Mouse (Mus musculus) bone marrow macrophage, adult 2 months (primary cell): Measurements from ENCODE around the gene Plagl1. TPM values are rescaled to one million over a fixed set of nuclear protein-coding genes. Genes with fewer than 3 reads are reported as not detected.
"Not testable (repeated sequence)": the region's sequence is repeated elsewhere in the genome, so short reads cannot be mapped to it uniquely, and the experiment has no call there.

ENCODE experiments used
- H3K27ac ChIP-seq: 2 replicates; pipeline ENCODE4 v1.5.1; 2012; ENCODE audit warnings: low read depth, low read length; ENCODE audit not compliant: insufficient read depth
- H3K4me1 ChIP-seq: 2 replicates; pipeline ENCODE4 v1.6.1; 2012; ENCODE audit warnings: low read length; ENCODE audit not compliant: control insufficient read depth, insufficient read depth
- H3K4me3 ChIP-seq: 2 replicates; pipeline ENCODE4 v1.5.1; 2012; ENCODE audit warnings: mild to moderate bottlenecking, low read length, moderate library complexity; ENCODE audit not compliant: insufficient read depth
- CTCF ChIP-seq: IDR thresholded peaks from 2 replicates; pipeline ENCODE4 v1.5.1; 2012; ENCODE audit warnings: low read depth, mild to moderate bottlenecking, low read length, moderate library complexity
- POLR2A ChIP-seq: IDR thresholded peaks from 2 replicates; pipeline ENCODE4 v1.6.1; 2012; ENCODE audit warnings: mild to moderate bottlenecking, low read depth, low read length, borderline replicate concordance
- polyA plus RNA-seq: library from polyadenylated mRNA; stranded (reverse); fragments of >200 nt; gene quantifications from 2 replicates; pipeline ENCODE4 v1.2.4, GENCODE M21; 2012; ENCODE audit not compliant: missing spikeins, insufficient read depth, insufficient read length

Gene Plagl1
- 0.20 TPM in 1 of 2 replicates, not detected in the other for polyA plus RNA-seq

DNA sequence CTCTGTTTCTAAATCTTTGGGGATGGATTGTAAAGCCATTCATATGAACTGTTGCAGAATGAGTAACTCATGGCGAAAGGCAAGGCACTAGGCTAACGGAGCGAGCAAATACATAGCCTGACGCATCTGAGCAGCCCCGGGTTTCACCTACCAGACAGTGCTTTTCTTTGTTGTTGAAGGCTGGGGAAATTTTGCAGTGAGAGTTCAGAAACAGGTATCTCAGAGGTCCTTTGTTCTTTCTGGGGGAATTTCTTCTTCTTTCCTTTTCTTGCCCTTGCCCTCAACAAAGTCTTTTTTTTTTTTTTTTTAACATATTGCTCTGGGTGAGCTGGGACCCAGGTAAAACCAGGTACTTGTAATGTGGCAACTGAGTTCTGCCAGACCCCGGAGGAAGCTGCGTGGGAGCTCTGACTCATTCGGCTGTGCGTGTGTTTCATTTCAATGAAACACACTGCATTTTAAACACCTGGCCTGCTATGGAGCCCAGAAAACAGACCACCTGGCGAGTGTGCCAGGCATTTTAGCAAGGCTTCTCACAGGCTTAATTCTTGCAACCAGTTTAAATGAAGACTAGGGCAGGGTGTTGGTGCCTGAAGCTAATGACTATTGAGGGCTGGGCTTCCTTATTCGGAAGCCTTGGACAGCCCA is at the start of gene Plagl1:
TSS of gene Plagl1 (plus strand) at position 484 of the 648 bp plus-strand sequence.
- H3K27ac ChIP-seq: no peak within 1 kb of the TSS
- peaks cover 10% of the 10 kb centered on the region for H3K4me1 ChIP-seq
- TF ChIP-seq POLR2A: no peak
- no peak for TF ChIP-seq CTCF
- no peak within 1 kb of the TSS for H3K4me3 ChIP-seq

DNA sequence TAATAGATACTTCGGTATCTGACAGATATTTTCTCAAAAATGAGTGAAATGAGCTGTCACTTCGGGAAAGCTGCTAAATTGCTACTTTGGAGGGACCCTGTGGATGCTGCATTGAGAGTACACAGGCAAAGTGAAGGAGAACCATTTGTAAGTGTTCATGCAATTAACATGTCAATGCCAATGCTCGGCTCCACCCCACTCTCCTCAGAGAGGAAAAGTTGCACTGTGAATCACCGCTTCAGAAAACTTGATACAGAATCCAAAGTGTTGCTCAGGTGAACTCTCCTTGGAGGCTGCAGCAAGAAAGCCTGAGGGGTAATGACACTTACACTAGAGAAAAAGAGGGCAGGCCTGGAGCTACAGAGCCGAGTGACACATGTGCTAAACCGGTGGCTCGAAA is 46.3 kb upstream of the Plagl1 start:
- no peak overlapping the region for H3K4me3 ChIP-seq
- H3K27ac ChIP-seq: no peak overlapping the region
- H3K4me1 ChIP-seq: peaks cover 12% of the 10 kb centered on the region
- no peak for TF ChIP-seq CTCF
- TF ChIP-seq POLR2A: no peak

GRCm38 (mm10) chr10:13016573-13016972 is 43.7 kb upstream of the Plagl1 start:
- no peaks in the 10 kb centered on the region for H3K4me1 ChIP-seq
- TF ChIP-seq POLR2A (no peak), CTCF (no peak)
- no peak overlapping the region for H3K27ac ChIP-seq
- H3K4me3 ChIP-seq: no peak overlapping the region

GRCm38 (mm10) chr10:13018510-13018909 is 41.8 kb upstream of the Plagl1 start:
- H3K27ac ChIP-seq: no peak overlapping the region
- peak; percentile 64 for TF ChIP-seq CTCF
- TF ChIP-seq POLR2A: no peak
- H3K4me1 ChIP-seq: no peaks in the 10 kb centered on the region
- no peak overlapping the region for H3K4me3 ChIP-seq

DNA sequence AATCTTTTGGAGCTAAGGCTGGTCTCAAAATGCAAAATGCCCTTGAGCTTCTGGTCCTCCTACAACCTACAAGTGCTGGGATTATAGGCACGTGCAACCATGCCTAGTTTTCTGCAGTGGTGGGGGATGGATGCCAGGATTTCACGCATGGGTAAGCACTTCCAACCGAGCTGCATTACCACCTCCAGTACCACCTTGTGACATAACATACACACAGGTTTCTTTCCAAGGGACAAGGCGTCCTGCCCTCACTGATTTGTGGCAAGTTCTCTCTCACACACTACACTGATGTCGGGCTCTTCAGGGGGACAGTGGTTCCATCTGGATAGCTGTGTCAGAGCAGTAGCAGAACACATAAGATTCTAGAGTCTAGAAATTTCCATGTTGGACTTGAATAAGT is 41.3 kb upstream of the Plagl1 start:
- no peak overlapping the region for H3K4me3 ChIP-seq
- H3K27ac ChIP-seq: no peak overlapping the region
- TF ChIP-seq POLR2A: no peak
- TF ChIP-seq CTCF: no peak
- no peaks in the 10 kb centered on the region for H3K4me1 ChIP-seq

DNA sequence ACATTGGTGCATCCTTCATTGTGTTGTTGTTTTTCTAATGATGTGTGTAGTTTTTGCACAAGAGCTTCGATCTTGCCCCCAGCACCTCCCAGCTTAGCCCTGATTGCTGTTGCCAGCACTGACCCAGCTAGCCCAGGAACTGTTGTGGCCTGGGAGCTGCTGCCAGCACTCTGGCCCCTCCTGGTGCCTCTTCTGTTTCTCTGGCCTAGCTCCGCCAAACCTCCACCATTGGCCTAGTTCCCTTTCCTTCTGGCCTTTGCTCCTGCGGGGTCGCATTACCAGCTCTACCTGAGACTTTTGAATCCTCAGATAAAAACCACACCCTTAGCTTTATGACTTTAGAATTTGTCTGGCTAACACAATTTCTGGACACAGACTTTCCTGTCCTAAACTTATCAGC is 38.2 kb upstream of the Plagl1 start:
- Histone ChIP-seq H3K4me1 (no peaks in the 10 kb centered on the region), H3K27ac (no peak overlapping the region), H3K4me3 (no peak overlapping the region)
- TF ChIP-seq CTCF: no peak
- TF ChIP-seq POLR2A: no peak

DNA sequence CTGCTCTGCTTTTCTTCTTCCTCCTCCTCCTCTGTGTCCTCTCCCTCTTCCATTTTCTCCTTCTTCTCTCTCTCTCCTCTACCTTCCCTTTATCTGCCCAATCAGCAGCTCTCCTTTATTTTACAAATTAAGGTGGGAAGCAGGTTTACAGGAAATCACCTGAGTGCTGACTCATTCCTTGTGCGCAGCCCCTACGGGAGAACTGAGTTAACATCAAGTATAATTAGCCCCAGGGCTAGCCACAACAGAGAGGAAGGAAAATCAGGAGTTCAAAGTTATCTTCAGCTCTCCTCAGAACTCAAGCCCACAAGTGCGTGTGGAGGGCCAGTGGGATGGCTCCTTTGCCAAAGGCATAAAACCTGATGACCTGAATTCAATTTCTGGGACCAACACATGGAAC is 36.3 kb upstream of the Plagl1 start:
- not testable (repeated sequence) for H3K4me3 ChIP-seq, H3K4me1 ChIP-seq, H3K27ac ChIP-seq

- H3K27ac ChIP-seq: peak overlapping the region; percentile 24; the same call in 1 of the 2 replicates
- no peak overlapping the region for H3K4me3 ChIP-seq
- no peak for TF ChIP-seq CTCF
- TF ChIP-seq POLR2A: no peak
- peaks cover 9% of the 10 kb centered on the region for H3K4me1 ChIP-seq
Measured at GRCm38 (mm10) chr10:13027702-13028101, 32.6 kb upstream of the Plagl1 start.

DNA sequence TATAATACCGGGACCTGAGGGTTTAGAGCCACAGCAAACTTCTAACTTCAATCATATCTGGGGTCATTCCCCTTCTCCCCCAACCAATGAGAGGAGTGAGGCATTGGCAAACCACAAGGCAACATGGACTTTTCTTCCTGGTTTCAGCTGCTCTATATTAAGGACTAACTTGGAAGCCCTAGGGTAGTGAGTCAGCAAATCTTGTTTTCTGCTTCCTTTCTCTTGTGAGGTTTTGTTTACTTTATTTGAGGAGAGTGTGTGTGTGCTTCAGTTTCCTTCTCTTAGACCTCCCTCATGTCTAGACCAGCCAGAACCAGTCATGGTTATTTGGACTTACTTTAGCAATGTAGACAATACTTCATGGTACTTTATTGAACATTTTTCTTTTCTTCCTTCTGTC is 32.1 kb upstream of the Plagl1 start:
- H3K4me3 ChIP-seq: no peak overlapping the region
- no peak for TF ChIP-seq POLR2A
- no peak for TF ChIP-seq CTCF

DNA sequence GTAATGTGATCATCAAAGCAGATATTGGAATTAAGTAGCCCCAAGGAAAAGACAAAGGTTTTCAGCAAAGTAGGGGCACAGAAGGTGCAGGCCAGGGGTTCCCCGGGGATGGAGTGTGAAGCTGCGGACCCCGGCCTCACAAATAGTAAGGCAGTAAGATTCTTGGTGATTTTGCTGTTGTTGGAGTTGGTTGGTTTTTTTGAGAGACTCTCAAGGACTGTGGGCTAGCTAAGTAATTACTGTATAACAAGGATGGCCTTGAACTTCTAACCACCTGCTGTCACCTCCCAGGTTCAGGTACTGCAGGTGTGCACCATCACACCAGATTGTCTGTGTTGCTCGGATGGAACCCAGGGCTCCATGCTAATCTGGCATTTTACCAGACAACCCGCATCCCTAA is 30.9 kb upstream of the Plagl1 start:
- Histone ChIP-seq H3K4me1 (peaks cover 9% of the 10 kb centered on the region), H3K4me3 (no peak overlapping the region), H3K27ac (no peak overlapping the region)
- no peak for TF ChIP-seq CTCF
- no peak for TF ChIP-seq POLR2A

More for the DNA sequence above, 32.1 kb upstream of the Plagl1 start:
- Histone ChIP-seq H3K27ac (peak overlapping the region; percentile 24), H3K4me1 (peaks cover 9% of the 10 kb centered on the region)
